Mouse (Mus musculus) kidney, embryonic 15.5 days (tissue): ENCODE data around the gene Unc45b. TPM values are rescaled to one million over a fixed set of nuclear protein-coding genes. Genes with fewer than 3 reads are reported as not detected.
"Not testable (repeated sequence)": the region's sequence is repeated elsewhere in the genome, so short reads cannot be mapped to it uniquely, and the experiment has no call there.

Experiments used
- ATAC-seq: fragments of 200-750 bp; cut with Nextera tagmentation; replicated peaks from 2 replicates; pipeline ENCODE4 v1.8.0; 2017; ENCODE audit warnings: moderate TSS enrichment; ENCODE audit not compliant: low FRiP score
- H3K27ac ChIP-seq: fragments of 300-500 bp; sonication (generic); 2 replicates; pipeline ENCODE4 v1.5.1; 2015; ENCODE audit warnings: mild to moderate bottlenecking, inconsistent platforms
- H3K27me3 ChIP-seq: fragments of 300-500 bp; sonication (generic); 2 replicates; pipeline ENCODE4 v1.6.1; 2015; ENCODE audit warnings: inconsistent platforms
- H3K36me3 ChIP-seq: fragments of 300-500 bp; sonication (generic); 2 replicates; pipeline ENCODE4 v1.6.1; 2015; ENCODE audit warnings: inconsistent platforms
- H3K4me1 ChIP-seq: fragments of 300-500 bp; sonication (generic); 2 replicates; pipeline ENCODE4 v1.6.1; 2015; ENCODE audit warnings: inconsistent platforms
- H3K4me2 ChIP-seq: fragments of 300-500 bp; sonication (generic); 2 replicates; pipeline ENCODE4 v1.6.1; 2015; ENCODE audit warnings: moderate library complexity, mild to moderate bottlenecking, inconsistent platforms
- H3K4me3 ChIP-seq: fragments of 300-500 bp; sonication (generic); replicated peaks from 2 replicates; pipeline ENCODE4 v1.5.1; 2015; ENCODE audit warnings: mild to moderate bottlenecking, inconsistent platforms
- H3K9ac ChIP-seq: fragments of 300-500 bp; sonication (generic); 2 replicates; pipeline ENCODE4 v1.6.1; 2015; ENCODE audit warnings: mild to moderate bottlenecking, inconsistent platforms
- H3K9me3 ChIP-seq: fragments of 300-500 bp; sonication (generic); replicated peaks from 2 replicates; pipeline ENCODE4 v1.6.1; 2016; ENCODE audit warnings: inconsistent platforms
- WGBS: fragments of 180-500 bp; shearing (Covaris S2); methylation state at CpG from one replicate; pipeline ENCODE4 v1.1.7; 2015; ENCODE audit warnings: mixed read lengths; 5-methylcytosine and 5-hydroxymethylcytosine counted together
- polyA plus RNA-seq: library from polyadenylated mRNA; unstranded; fragments of >200 nt; fragmentation: Nextera tagmentation; extraction: Ambion mirVana; gene quantifications from 2 replicates; pipeline ENCODE4 v1.2.1, GENCODE M21; 2015

Unc45b gene
- polyA plus RNA-seq, 1 experiment from 2014 or later = 7.1 TPM

GRCm38 (mm10) chr11:82929633-82929950, 19.2 kb downstream of the Unc45b start:
- H3K9me3 ChIP-seq = no peaks in the 10 kb centered on the region
- no peak overlapping the region for H3K4me2 ChIP-seq
- no peaks in the 10 kb centered on the region for H3K36me3 ChIP-seq
- H3K4me1 ChIP-seq = peaks cover 27% of the 10 kb centered on the region
- no peak overlapping the region for H3K4me3 ChIP-seq
- no peak overlapping the region for H3K9ac ChIP-seq
- H3K27ac ChIP-seq = no peak overlapping the region
- no peak for ATAC-seq
- 51% methylated on average over 3 of the region's 3 CpGs for WGBS
- H3K27me3 ChIP-seq = peaks cover 63% of the 10 kb centered on the region

GRCm38 (mm10) chr11:82930391-82930955, 20.1 kb downstream of the Unc45b start:
- ATAC-seq = not testable (repeated sequence)
- peaks cover 63% of the 10 kb centered on the region for H3K27me3 ChIP-seq
- WGBS = 2% methylated on average over 82 of the region's 85 CpGs

GRCm38 (mm10) chr11:82931161-82931560, 20.8 kb downstream of the Unc45b start:
- Histone ChIP-seq H3K27me3 (peaks cover 63% of the 10 kb centered on the region), H3K4me2 (peak overlapping the region; percentile 94), H3K4me1 (peaks cover 27% of the 10 kb centered on the region), H3K4me3 (peak overlapping the region; percentile 54), H3K9ac (peak overlapping the region; percentile 41)
- not testable (repeated sequence) for H3K9me3 ChIP-seq, H3K36me3 ChIP-seq, H3K27ac ChIP-seq, ATAC-seq
- 1% methylated on average over 54 of the region's 63 CpGs for WGBS

More at GRCm38 (mm10) chr11:82930391-82930955, 20.1 kb downstream of the Unc45b start:
- H3K27ac ChIP-seq, H3K9ac ChIP-seq, H3K36me3 ChIP-seq, H3K9me3 ChIP-seq: not testable (repeated sequence)
- Histone ChIP-seq H3K4me3 (peak overlapping the region; percentile 54), H3K4me2 (peak overlapping the region; percentile 94), H3K4me1 (peaks cover 27% of the 10 kb centered on the region)

- Histone ChIP-seq H3K27me3 (peaks cover 63% of the 10 kb centered on the region), H3K4me1 (peaks cover 27% of the 10 kb centered on the region), H3K4me3 (peak overlapping the region; percentile 54), H3K4me2 (peak overlapping the region; percentile 94), H3K9ac (peak overlapping the region; percentile 41)
- under 1% methylated on average over 117 of the region's 119 CpGs for WGBS
- H3K27ac ChIP-seq, H3K9me3 ChIP-seq, ATAC-seq, H3K36me3 ChIP-seq: not testable (repeated sequence)
Observed at GRCm38 (mm10) chr11:82931671-82932450, 21.5 kb downstream of the Unc45b start.

GRCm38 (mm10) chr11:82933186-82933585, 22.8 kb downstream of the Unc45b start:
- under 1% methylated on average over 29 of the region's 29 CpGs for WGBS
- Histone ChIP-seq H3K27me3 (peaks cover 69% of the 10 kb centered on the region), H3K9ac (peak overlapping the region; percentile 35; the same call in 1 of the 2 replicates), H3K27ac (no peak overlapping the region), H3K4me1 (peaks cover 27% of the 10 kb centered on the region), H3K9me3 (no peaks in the 10 kb centered on the region), H3K36me3 (no peaks in the 10 kb centered on the region), H3K4me2 (peak overlapping the region; percentile 94), H3K4me3 (peak overlapping the region; percentile 54)
- ATAC-seq = no peak

GRCm38 (mm10) chr11:82943336-82943735, 33.0 kb downstream of the Unc45b start:
- no peak overlapping the region for H3K4me2 ChIP-seq
- H3K9me3 ChIP-seq = no peaks in the 10 kb centered on the region
- no peaks in the 10 kb centered on the region for H3K4me1 ChIP-seq
- H3K4me3 ChIP-seq = no peak overlapping the region
- ATAC-seq = no peak
- H3K27ac ChIP-seq = no peak overlapping the region
- H3K36me3 ChIP-seq = no peaks in the 10 kb centered on the region
- no peak overlapping the region for H3K9ac ChIP-seq
- peaks cover 46% of the 10 kb centered on the region for H3K27me3 ChIP-seq
- 59% methylated on average over 6 of the region's 6 CpGs for WGBS

GRCm38 (mm10) chr11:82945636-82946035, 35.3 kb downstream of the Unc45b start:
- Histone ChIP-seq H3K27ac (no peak overlapping the region), H3K4me2 (no peak overlapping the region), H3K4me3 (no peak overlapping the region), H3K36me3 (no peaks in the 10 kb centered on the region), H3K9me3 (no peaks in the 10 kb centered on the region), H3K4me1 (no peaks in the 10 kb centered on the region; the same call in 1 of the 2 replicates), H3K9ac (no peak overlapping the region), H3K27me3 (peaks cover 40% of the 10 kb centered on the region)
- no peak for ATAC-seq
- 76% methylated on average over 2 of the region's 2 CpGs for WGBS

- peaks cover 48% of the 10 kb centered on the region for H3K27me3 ChIP-seq
- H3K27ac ChIP-seq = no peak overlapping the region
- no peak for ATAC-seq
- no peak overlapping the region for H3K4me2 ChIP-seq
- 54% methylated on average over 4 of the region's 4 CpGs for WGBS
- H3K9ac ChIP-seq = no peak overlapping the region
- H3K4me1 ChIP-seq = peaks cover 10% of the 10 kb centered on the region
- H3K36me3 ChIP-seq = no peaks in the 10 kb centered on the region
- no peaks in the 10 kb centered on the region for H3K9me3 ChIP-seq
- H3K4me3 ChIP-seq = no peak overlapping the region
Observed at GRCm38 (mm10) chr11:82947457-82947856, 37.1 kb downstream of the Unc45b start.

GRCm38 (mm10) chr11:82949036-82949435, 38.7 kb downstream of the Unc45b start:
- no peak for ATAC-seq
- no peaks in the 10 kb centered on the region for H3K9me3 ChIP-seq
- WGBS = 70% methylated on average over 9 of the region's 9 CpGs
- H3K4me3 ChIP-seq = no peak overlapping the region
- H3K27me3 ChIP-seq = peaks cover 55% of the 10 kb centered on the region
- no peak overlapping the region for H3K27ac ChIP-seq
- H3K4me1 ChIP-seq = peaks cover 10% of the 10 kb centered on the region
- H3K36me3 ChIP-seq = no peaks in the 10 kb centered on the region
- no peak overlapping the region for H3K4me2 ChIP-seq
- H3K9ac ChIP-seq = no peak overlapping the region

- H3K4me3 ChIP-seq = peak within 1 kb of the TSS; percentile 37
- H3K9me3 ChIP-seq = no peaks in the 10 kb centered on the region
- no peak within 1 kb of the TSS for H3K9ac ChIP-seq
- H3K4me1 ChIP-seq = peaks cover 10% of the 10 kb centered on the region
- H3K4me2 ChIP-seq = peak within 1 kb of the TSS; percentile 51
- 5% methylated on average over 10 of the region's 10 CpGs for WGBS
- peak within 1 kb of the TSS; percentile 76 for H3K27ac ChIP-seq
- peaks cover 63% of the 10 kb centered on the region for H3K27me3 ChIP-seq
- ATAC-seq = peak; percentile 66; the same call in 1 of the 2 replicates
- no peaks in the 10 kb centered on the region for H3K36me3 ChIP-seq
Observed at GRCm38 (mm10) chr11:82950736-82951481, 40.6 kb downstream of the Unc45b start, which contains the start of gene Slfn5. Gene Slfn5 (plus strand): TSS chr11:82951349.

- Histone ChIP-seq H3K27ac (peak overlapping the region; percentile 76), H3K27me3 (peaks cover 64% of the 10 kb centered on the region), H3K4me3 (peak overlapping the region; percentile 37), H3K4me1 (peaks cover 10% of the 10 kb centered on the region), H3K9me3 (no peaks in the 10 kb centered on the region), H3K9ac (no peak overlapping the region), H3K36me3 (no peaks in the 10 kb centered on the region), H3K4me2 (peak overlapping the region; percentile 51)
- 7% methylated on average over 28 of the region's 28 CpGs for WGBS
- no peak for ATAC-seq
Observed at GRCm38 (mm10) chr11:82951865-82952611, 41.7 kb downstream of the Unc45b start.
